Mouse (Mus musculus) CD4-positive naive resting alpha-beta T cell, adult 57 days (primary cell): ENCODE measurements around the gene Mrpl22. TPM values are rescaled to one million over a fixed set of nuclear protein-coding genes. Genes with fewer than 3 reads are reported as not detected.

Experiments
- total RNA-seq: library from RNA; stranded (reverse); gene quantifications from one replicate; pipeline ENCODE4 v1.2.4, GENCODE M21; 2023

The Mrpl22 gene
- 26.0 TPM for total RNA-seq

GRCm38 (mm10) chr11:58171459-58172091 is at the start of gene Mrpl22:
Gene Mrpl22, plus strand, starts transcription at chr11:58171661.

GRCm38 (mm10) chr11:58168167-58168915 is 3.1 kb upstream of the Mrpl22 start, which contains the start of gene Gemin5:
Gene Gemin5, minus strand, starts transcription at chr11:58168539.

GRCm38 (mm10) chr11:58199229-58200037 is 28.0 kb downstream of the Mrpl22 start, which contains the start of the genes Igtp and Irgm2:
Gene Igtp, plus strand, starts transcription at chr11:58199556.
Gene Irgm2, plus strand, starts transcription at chr11:58199618.

Other genes starting within 250 kb of the Mrpl22 start
- 121 TPM for gene Larp1, start 162.6 kb upstream of the Mrpl22 start, total RNA-seq
- gene Gm12248, start 78.5 kb upstream of the Mrpl22 start, total RNA-seq: not detected
- gene Cnot8, start 67.5 kb upstream of the Mrpl22 start, total RNA-seq: 43.9 TPM
- 25.9 TPM for gene Gemin5, start 3.1 kb upstream of the Mrpl22 start, total RNA-seq
- 94.7 TPM for gene Igtp, start 27.9 kb downstream of the Mrpl22 start, total RNA-seq
- gene Irgm2, start 28.0 kb downstream of the Mrpl22 start, total RNA-seq: 17.2 TPM
- not detected for gene 4930438A08Rik, start 103.1 kb downstream of the Mrpl22 start, total RNA-seq
- gene Zfp692, start 135.4 kb downstream of the Mrpl22 start, total RNA-seq: 33.3 TPM
- 40.5 TPM for gene Zfp672, start 158.7 kb downstream of the Mrpl22 start, total RNA-seq
- gene Sh3bp5l, start 159.1 kb downstream of the Mrpl22 start, total RNA-seq: 21.3 TPM
- not detected for gene Lypd8, start 207.4 kb downstream of the Mrpl22 start, total RNA-seq
- not detected for gene 1810065E05Rik, start 249.4 kb downstream of the Mrpl22 start, total RNA-seq